Mouse (Mus musculus): Measurements from ENCODE around the gene Cga. TPM values are rescaled to one million over a fixed set of nuclear protein-coding genes. Genes with fewer than 3 reads are reported as not detected.
"Not testable (repeated sequence)": the region's sequence is repeated elsewhere in the genome, so short reads cannot be mapped to it uniquely, and the experiment has no call there.

Cga gene
- polyA plus RNA-seq, 1 experiment from 2014 or later, result 0.53 TPM

- 61% methylated on average over 2 of the region's 2 CpGs for WGBS
- Histone ChIP-seq H3K4me1 (peaks cover 4% of the 10 kb centered on the region; the same call in 1 of the 2 replicates), H3K9me3 (no peaks in the 10 kb centered on the region), H3K27ac (no peak overlapping the region), H3K9ac (no peak overlapping the region), H3K4me3 (no peak overlapping the region), H3K36me3 (no peaks in the 10 kb centered on the region), H3K27me3 (no peaks in the 10 kb centered on the region; the same call in 1 of the 2 replicates), H3K4me2 (no peak overlapping the region)
- ATAC-seq (ENCODE audit: insufficient number of reproducible peaks, insufficient read depth, low FRiP score, low TSS enrichment, low read depth), result no peak
These were observed 4.9 kb downstream of the Cga start for GRCm38 (mm10) chr4:34898497-34898896.

- 94% methylated on average over 1 of the region's 1 CpGs for WGBS
- H3K9ac ChIP-seq, result no peak overlapping the region
- no peaks in the 10 kb centered on the region for H3K36me3 ChIP-seq
- H3K27me3 ChIP-seq, result no peaks in the 10 kb centered on the region; the same call in 1 of the 2 replicates
- H3K27ac ChIP-seq, result no peak overlapping the region
- peaks cover 4% of the 10 kb centered on the region; the same call in 1 of the 2 replicates for H3K4me1 ChIP-seq
- no peak for ATAC-seq (ENCODE audit: insufficient number of reproducible peaks, insufficient read depth, low FRiP score, low TSS enrichment, low read depth)
- H3K4me2 ChIP-seq, result no peak overlapping the region
- H3K4me3 ChIP-seq, result no peak overlapping the region
- no peaks in the 10 kb centered on the region for H3K9me3 ChIP-seq
These were observed 5.7 kb downstream of the Cga start for GRCm38 (mm10) chr4:34899322-34899721.

GRCm38 (mm10) chr4:34900155-34900554 is 6.6 kb downstream of the Cga start:
- Histone ChIP-seq H3K36me3 (no peaks in the 10 kb centered on the region), H3K27me3 (no peaks in the 10 kb centered on the region; the same call in 1 of the 2 replicates), H3K27ac (no peak overlapping the region), H3K9me3 (no peaks in the 10 kb centered on the region), H3K4me2 (peak overlapping the region; percentile 19), H3K4me1 (peaks cover 4% of the 10 kb centered on the region; the same call in 1 of the 2 replicates), H3K9ac (no peak overlapping the region), H3K4me3 (no peak overlapping the region)
- WGBS, result 37% methylated on average over 9 of the region's 9 CpGs
- no peak for ATAC-seq (ENCODE audit: insufficient number of reproducible peaks, insufficient read depth, low FRiP score, low TSS enrichment, low read depth)

GRCm38 (mm10) chr4:34901166-34901565 is 7.6 kb downstream of the Cga start:
- Histone ChIP-seq H3K4me3 (no peak overlapping the region), H3K36me3 (no peaks in the 10 kb centered on the region), H3K9me3 (no peaks in the 10 kb centered on the region), H3K9ac (no peak overlapping the region), H3K4me2 (no peak overlapping the region), H3K4me1 (peaks cover 4% of the 10 kb centered on the region; the same call in 1 of the 2 replicates), H3K27ac (no peak overlapping the region), H3K27me3 (no peaks in the 10 kb centered on the region; the same call in none of the 2 replicates)
- ATAC-seq (ENCODE audit: insufficient number of reproducible peaks, insufficient read depth, low FRiP score, low TSS enrichment, low read depth), result no peak
- WGBS, result 70% methylated on average over 4 of the region's 4 CpGs

- WGBS, result 79% methylated on average over 3 of the region's 3 CpGs
- not testable (repeated sequence) for H3K9ac ChIP-seq; H3K36me3 ChIP-seq; H3K4me2 ChIP-seq; H3K4me3 ChIP-seq; ATAC-seq (ENCODE audit: insufficient number of reproducible peaks, insufficient read depth, low FRiP score, low TSS enrichment, low read depth); H3K4me1 ChIP-seq; H3K27me3 ChIP-seq; H3K9me3 ChIP-seq; H3K27ac ChIP-seq
These were observed 8.0 kb downstream of the Cga start for GRCm38 (mm10) chr4:34901582-34901981.

- H3K27me3 ChIP-seq, result no peaks in the 10 kb centered on the region; the same call in 1 of the 2 replicates
- H3K27ac ChIP-seq, result no peak overlapping the region
- no peak overlapping the region for H3K4me2 ChIP-seq
- H3K36me3 ChIP-seq, result no peaks in the 10 kb centered on the region
- no peak for ATAC-seq (ENCODE audit: insufficient number of reproducible peaks, insufficient read depth, low FRiP score, low TSS enrichment, low read depth)
- no peak overlapping the region for H3K9ac ChIP-seq
- H3K9me3 ChIP-seq, result no peaks in the 10 kb centered on the region
- H3K4me1 ChIP-seq, result peaks cover 7% of the 10 kb centered on the region
- no peak overlapping the region for H3K4me3 ChIP-seq
- 59% methylated on average over 5 of the region's 5 CpGs for WGBS
These were observed 11.8 kb downstream of the Cga start for GRCm38 (mm10) chr4:34905396-34905795.

GRCm38 (mm10) chr4:34906151-34906550 is 12.6 kb downstream of the Cga start:
- Histone ChIP-seq H3K9me3 (no peaks in the 10 kb centered on the region), H3K27me3 (no peaks in the 10 kb centered on the region; the same call in 1 of the 2 replicates), H3K4me2 (no peak overlapping the region), H3K36me3 (no peaks in the 10 kb centered on the region), H3K4me3 (no peak overlapping the region), H3K4me1 (peaks cover 7% of the 10 kb centered on the region; the same call in 1 of the 2 replicates), H3K27ac (no peak overlapping the region), H3K9ac (no peak overlapping the region)
- WGBS, result 74% methylated on average over 4 of the region's 4 CpGs
- no peak for ATAC-seq (ENCODE audit: insufficient number of reproducible peaks, insufficient read depth, low FRiP score, low TSS enrichment, low read depth)

- Histone ChIP-seq H3K4me3 (no peak overlapping the region), H3K4me2 (peak overlapping the region; percentile 41), H3K27me3 (no peaks in the 10 kb centered on the region; the same call in 1 of the 2 replicates), H3K4me1 (peaks cover 7% of the 10 kb centered on the region; the same call in 1 of the 2 replicates), H3K27ac (no peak overlapping the region), H3K36me3 (no peaks in the 10 kb centered on the region), H3K9me3 (no peaks in the 10 kb centered on the region), H3K9ac (no peak overlapping the region)
- WGBS, result 23% methylated on average over 14 of the region's 14 CpGs
- ATAC-seq (ENCODE audit: insufficient number of reproducible peaks, insufficient read depth, low FRiP score, low TSS enrichment, low read depth), result no peak
These were observed 13.4 kb downstream of the Cga start for GRCm38 (mm10) chr4:34907026-34907425.

- no peak overlapping the region for H3K9ac ChIP-seq
- no peak for ATAC-seq (ENCODE audit: insufficient number of reproducible peaks, insufficient read depth, low FRiP score, low TSS enrichment, low read depth)
- 79% methylated on average over 7 of the region's 7 CpGs for WGBS
These were observed 14.5 kb downstream of the Cga start for GRCm38 (mm10) chr4:34908127-34908526.

GRCm38 (mm10) chr4:34911401-34911800 is 17.8 kb downstream of the Cga start:
- Histone ChIP-seq H3K27ac (no peak overlapping the region), H3K4me1 (peaks cover 7% of the 10 kb centered on the region; the same call in 1 of the 2 replicates), H3K4me3 (no peak overlapping the region), H3K36me3 (no peaks in the 10 kb centered on the region), H3K4me2 (no peak overlapping the region), H3K9ac (no peak overlapping the region), H3K27me3 (no peaks in the 10 kb centered on the region; the same call in 1 of the 2 replicates), H3K9me3 (no peaks in the 10 kb centered on the region)
- ATAC-seq (ENCODE audit: insufficient number of reproducible peaks, insufficient read depth, low FRiP score, low TSS enrichment, low read depth), result no peak
- 46% methylated on average over 3 of the region's 3 CpGs for WGBS

More at GRCm38 (mm10) chr4:34908127-34908526, 14.5 kb downstream of the Cga start:
- H3K27me3 ChIP-seq, result no peaks in the 10 kb centered on the region; the same call in 1 of the 2 replicates
- no peaks in the 10 kb centered on the region for H3K9me3 ChIP-seq
- peaks cover 7% of the 10 kb centered on the region; the same call in 1 of the 2 replicates for H3K4me1 ChIP-seq
- H3K27ac ChIP-seq, result no peak overlapping the region
- H3K36me3 ChIP-seq, result no peaks in the 10 kb centered on the region
- H3K4me2 ChIP-seq, result no peak overlapping the region
- no peak overlapping the region for H3K4me3 ChIP-seq

- Histone ChIP-seq H3K4me1 (peaks cover 1% of the 10 kb centered on the region; the same call in 1 of the 2 replicates), H3K27ac (no peak overlapping the region), H3K9me3 (no peaks in the 10 kb centered on the region), H3K9ac (no peak overlapping the region), H3K4me3 (no peak overlapping the region), H3K4me2 (no peak overlapping the region), H3K36me3 (no peaks in the 10 kb centered on the region), H3K27me3 (no peaks in the 10 kb centered on the region)
- WGBS, result 69% methylated on average over 3 of the region's 3 CpGs
- no peak for ATAC-seq (ENCODE audit: insufficient number of reproducible peaks, insufficient read depth, low FRiP score, low TSS enrichment, low read depth)
These were observed 18.6 kb downstream of the Cga start for GRCm38 (mm10) chr4:34912171-34912570.

- Histone ChIP-seq H3K9me3 (no peaks in the 10 kb centered on the region), H3K4me3 (no peak overlapping the region), H3K4me2 (no peak overlapping the region), H3K4me1 (peaks cover 6% of the 10 kb centered on the region; the same call in 1 of the 2 replicates), H3K36me3 (no peaks in the 10 kb centered on the region), H3K9ac (no peak overlapping the region), H3K27me3 (no peaks in the 10 kb centered on the region), H3K27ac (no peak overlapping the region)
- WGBS, result 47% methylated on average over 7 of the region's 7 CpGs
- no peak for ATAC-seq (ENCODE audit: insufficient number of reproducible peaks, insufficient read depth, low FRiP score, low TSS enrichment, low read depth)
These were observed 23.8 kb downstream of the Cga start for GRCm38 (mm10) chr4:34917400-34917799.

Measured in embryonic facial prominence, embryonic 13.5 days (tissue).